Mouse (Mus musculus): ENCODE data around the gene Zfp64. TPM values are rescaled to one million over a fixed set of nuclear protein-coding genes. Genes with fewer than 3 reads are reported as not detected.

The Zfp64 gene
- polyA plus RNA-seq, 1 experiment from 2014 or later: 48.3 TPM

- no peak overlapping the region for H3K4me3 ChIP-seq
- no peaks in the 10 kb centered on the region for H3K9me3 ChIP-seq
- no peak for ATAC-seq (ENCODE audit: insufficient number of reproducible peaks, insufficient read depth, low FRiP score, low TSS enrichment)
- no peaks in the 10 kb centered on the region for H3K4me1 ChIP-seq
- no peak overlapping the region for H3K9ac ChIP-seq
- peaks cover 77% of the 10 kb centered on the region for H3K36me3 ChIP-seq
- H3K4me2 ChIP-seq (replicated peaks): no peak overlapping the region
- H3K27me3 ChIP-seq: no peaks in the 10 kb centered on the region
- WGBS: 90% methylated on average over 4 of the region's 4 CpGs
- no peak overlapping the region for H3K27ac ChIP-seq
Measured at GRCm38 (mm10) chr2:168944011-168944410, 11.4 kb downstream of the Zfp64 start.

GRCm38 (mm10) chr2:168939941-168940340 is 15.4 kb downstream of the Zfp64 start:
- no peaks in the 10 kb centered on the region for H3K9me3 ChIP-seq
- H3K27me3 ChIP-seq: no peaks in the 10 kb centered on the region
- H3K36me3 ChIP-seq: peaks cover 61% of the 10 kb centered on the region
- H3K9ac ChIP-seq: no peak overlapping the region
- 92% methylated on average over 8 of the region's 8 CpGs for WGBS
- ATAC-seq (ENCODE audit: insufficient number of reproducible peaks, insufficient read depth, low FRiP score, low TSS enrichment): no peak
- H3K4me2 ChIP-seq (replicated peaks): no peak overlapping the region
- H3K4me3 ChIP-seq: no peak overlapping the region
- no peak overlapping the region for H3K27ac ChIP-seq
- H3K4me1 ChIP-seq: no peaks in the 10 kb centered on the region

GRCm38 (mm10) chr2:168939261-168939933 is 16.0 kb downstream of the Zfp64 start:
- Histone ChIP-seq H3K27ac (no peak overlapping the region), H3K9ac (no peak overlapping the region), H3K4me1 (no peaks in the 10 kb centered on the region), H3K27me3 (no peaks in the 10 kb centered on the region), H3K36me3 (peaks cover 61% of the 10 kb centered on the region), H3K4me3 (no peak overlapping the region), H3K4me2 (replicated peaks) (no peak overlapping the region), H3K9me3 (no peaks in the 10 kb centered on the region)
- no peak for ATAC-seq (ENCODE audit: insufficient number of reproducible peaks, insufficient read depth, low FRiP score, low TSS enrichment)
- 91% methylated on average over 10 of the region's 10 CpGs for WGBS

- Histone ChIP-seq H3K9me3 (no peaks in the 10 kb centered on the region), H3K4me2 (replicated peaks) (no peak overlapping the region), H3K9ac (no peak overlapping the region), H3K27me3 (no peaks in the 10 kb centered on the region), H3K27ac (no peak overlapping the region), H3K36me3 (peaks cover 63% of the 10 kb centered on the region), H3K4me3 (no peak overlapping the region), H3K4me1 (no peaks in the 10 kb centered on the region)
- ATAC-seq (ENCODE audit: insufficient number of reproducible peaks, insufficient read depth, low FRiP score, low TSS enrichment): no peak
- 90% methylated on average over 6 of the region's 6 CpGs for WGBS
Measured at GRCm38 (mm10) chr2:168936896-168937295, 18.5 kb downstream of the Zfp64 start.

GRCm38 (mm10) chr2:168935165-168935564 is 20.2 kb downstream of the Zfp64 start:
- no peak overlapping the region for H3K27ac ChIP-seq
- H3K9ac ChIP-seq: no peak overlapping the region
- no peaks in the 10 kb centered on the region for H3K9me3 ChIP-seq
- H3K36me3 ChIP-seq: peaks cover 65% of the 10 kb centered on the region
- no peaks in the 10 kb centered on the region for H3K27me3 ChIP-seq
- WGBS: 89% methylated on average over 35 of the region's 35 CpGs
- H3K4me2 ChIP-seq (replicated peaks): no peak overlapping the region
- H3K4me3 ChIP-seq: no peak overlapping the region
- no peak for ATAC-seq (ENCODE audit: insufficient number of reproducible peaks, insufficient read depth, low FRiP score, low TSS enrichment)
- no peaks in the 10 kb centered on the region for H3K4me1 ChIP-seq

- Histone ChIP-seq H3K27me3 (no peaks in the 10 kb centered on the region), H3K4me2 (replicated peaks) (no peak overlapping the region), H3K36me3 (peaks cover 51% of the 10 kb centered on the region), H3K9me3 (no peaks in the 10 kb centered on the region), H3K4me1 (no peaks in the 10 kb centered on the region), H3K27ac (no peak overlapping the region), H3K4me3 (no peak overlapping the region), H3K9ac (no peak overlapping the region)
- no peak for ATAC-seq (ENCODE audit: insufficient number of reproducible peaks, insufficient read depth, low FRiP score, low TSS enrichment)
- WGBS: 94% methylated on average over 14 of the region's 14 CpGs
Measured at GRCm38 (mm10) chr2:168931686-168932085, 23.7 kb downstream of the Zfp64 start.

GRCm38 (mm10) chr2:168929691-168930090 is 25.7 kb downstream of the Zfp64 start:
- Histone ChIP-seq H3K27ac (no peak overlapping the region), H3K9me3 (no peaks in the 10 kb centered on the region), H3K27me3 (no peaks in the 10 kb centered on the region), H3K4me2 (replicated peaks) (no peak overlapping the region), H3K36me3 (peaks cover 57% of the 10 kb centered on the region), H3K4me1 (no peaks in the 10 kb centered on the region), H3K4me3 (no peak overlapping the region), H3K9ac (no peak overlapping the region)
- no peak for ATAC-seq (ENCODE audit: insufficient number of reproducible peaks, insufficient read depth, low FRiP score, low TSS enrichment)
- WGBS: 29% methylated on average over 10 of the region's 10 CpGs

GRCm38 (mm10) chr2:168927401-168927800 is 28.0 kb downstream of the Zfp64 start:
- H3K4me1 ChIP-seq: no peaks in the 10 kb centered on the region
- H3K4me2 ChIP-seq (replicated peaks): no peak overlapping the region
- no peak overlapping the region for H3K4me3 ChIP-seq
- H3K9me3 ChIP-seq: no peaks in the 10 kb centered on the region
- H3K9ac ChIP-seq: no peak overlapping the region
- ATAC-seq (ENCODE audit: insufficient number of reproducible peaks, insufficient read depth, low FRiP score, low TSS enrichment): no peak
- H3K27me3 ChIP-seq: no peaks in the 10 kb centered on the region
- H3K36me3 ChIP-seq: peaks cover 38% of the 10 kb centered on the region
- no peak overlapping the region for H3K27ac ChIP-seq
- 90% methylated on average over 7 of the region's 7 CpGs for WGBS

GRCm38 (mm10) chr2:168926257-168926810 is 29.1 kb downstream of the Zfp64 start:
- WGBS: 93% methylated on average over 37 of the region's 37 CpGs
- H3K4me3 ChIP-seq: no peak overlapping the region
- H3K4me2 ChIP-seq (replicated peaks): no peak overlapping the region
- no peaks in the 10 kb centered on the region for H3K27me3 ChIP-seq
- H3K27ac ChIP-seq: no peak overlapping the region
- no peaks in the 10 kb centered on the region for H3K4me1 ChIP-seq
- no peak for ATAC-seq (ENCODE audit: insufficient number of reproducible peaks, insufficient read depth, low FRiP score, low TSS enrichment)
- peaks cover 30% of the 10 kb centered on the region for H3K36me3 ChIP-seq
- H3K9me3 ChIP-seq: no peaks in the 10 kb centered on the region
- H3K9ac ChIP-seq: no peak overlapping the region

- H3K36me3 ChIP-seq: peaks cover 22% of the 10 kb centered on the region
- 11% methylated on average over 9 of the region's 9 CpGs for WGBS
Measured at GRCm38 (mm10) chr2:168923706-168924105, 31.7 kb downstream of the Zfp64 start.

GRCm38 (mm10) chr2:168922466-168922865 is 32.9 kb downstream of the Zfp64 start:
- H3K9me3 ChIP-seq: no peaks in the 10 kb centered on the region

More at GRCm38 (mm10) chr2:168923706-168924105, 31.7 kb downstream of the Zfp64 start:
- Histone ChIP-seq H3K4me2 (replicated peaks) (no peak overlapping the region), H3K27ac (no peak overlapping the region), H3K27me3 (no peaks in the 10 kb centered on the region), H3K9ac (no peak overlapping the region), H3K9me3 (no peaks in the 10 kb centered on the region), H3K4me3 (no peak overlapping the region), H3K4me1 (no peaks in the 10 kb centered on the region; the same call in 1 of the 2 replicates)
- no peak for ATAC-seq (ENCODE audit: insufficient number of reproducible peaks, insufficient read depth, low FRiP score, low TSS enrichment)

GRCm38 (mm10) chr2:168920007-168920406 is 35.4 kb downstream of the Zfp64 start:
- peak overlapping the region; percentile 16; the same call in 1 of the 2 replicates for H3K4me2 ChIP-seq (replicated peaks)
- H3K27ac ChIP-seq: no peak overlapping the region
- no peaks in the 10 kb centered on the region for H3K27me3 ChIP-seq
- ATAC-seq (ENCODE audit: insufficient number of reproducible peaks, insufficient read depth, low FRiP score, low TSS enrichment): no peak; the same call in 1 of the 2 replicates
- no peaks in the 10 kb centered on the region; the same call in 1 of the 2 replicates for H3K36me3 ChIP-seq
- no peaks in the 10 kb centered on the region for H3K9me3 ChIP-seq
- no peak overlapping the region for H3K9ac ChIP-seq
- WGBS: 50% methylated on average over 15 of the region's 15 CpGs
- H3K4me1 ChIP-seq: no peaks in the 10 kb centered on the region; the same call in 1 of the 2 replicates
- H3K4me3 ChIP-seq: no peak overlapping the region

More at GRCm38 (mm10) chr2:168922466-168922865, 32.9 kb downstream of the Zfp64 start:
- WGBS: 83% methylated on average over 5 of the region's 5 CpGs
- Histone ChIP-seq H3K4me3 (no peak overlapping the region), H3K4me1 (no peaks in the 10 kb centered on the region; the same call in 1 of the 2 replicates), H3K9ac (no peak overlapping the region), H3K27me3 (no peaks in the 10 kb centered on the region), H3K27ac (no peak overlapping the region), H3K4me2 (replicated peaks) (no peak overlapping the region), H3K36me3 (peaks cover 19% of the 10 kb centered on the region)
- ATAC-seq (ENCODE audit: insufficient number of reproducible peaks, insufficient read depth, low FRiP score, low TSS enrichment): no peak
